Mouse (Mus musculus) hindbrain, embryonic 13.5 days (tissue): ENCODE data around the gene Itgal. TPM values are rescaled to one million over a fixed set of nuclear protein-coding genes. Genes with fewer than 3 reads are reported as not detected.
A peak's percentile ranks its signal among the peaks of the same experiment; 100 is the strongest.
"Not testable (repeated sequence)": the region's sequence is repeated elsewhere in the genome, so short reads cannot be mapped to it uniquely, and the experiment has no call there.

ENCODE experiments used
- ATAC-seq: fragments of 200-750 bp; cut with Nextera tagmentation; 2 replicates; pipeline ENCODE4 v1.8.0; 2017; ENCODE audit warnings: moderate TSS enrichment; ENCODE audit not compliant: low FRiP score
- H3K27ac ChIP-seq: fragments of 300-500 bp; sonication (generic); 2 replicates; pipeline ENCODE4 v1.5.1; 2015; ENCODE audit warnings: inconsistent platforms, mild to moderate bottlenecking, moderate library complexity
- H3K27me3 ChIP-seq: fragments of 300-500 bp; sonication (generic); 2 replicates; pipeline ENCODE4 v1.6.1; 2015; ENCODE audit warnings: mild to moderate bottlenecking, inconsistent platforms
- H3K36me3 ChIP-seq: fragments of 300-500 bp; sonication (generic); 2 replicates; pipeline ENCODE4 v1.6.1; 2015; ENCODE audit warnings: mild to moderate bottlenecking, inconsistent platforms
- H3K4me1 ChIP-seq: fragments of 300-500 bp; sonication (generic); replicated peaks from 2 replicates; pipeline ENCODE4 v1.6.1; 2015; ENCODE audit warnings: inconsistent platforms
- H3K4me2 ChIP-seq: fragments of 300-500 bp; sonication (generic); 2 replicates; pipeline ENCODE4 v1.6.1; 2015; ENCODE audit warnings: inconsistent platforms, mild to moderate bottlenecking, moderate library complexity
- H3K4me3 ChIP-seq: fragments of 300-500 bp; sonication (generic); 2 replicates; pipeline ENCODE4 v1.5.1; 2015; ENCODE audit warnings: mild to moderate bottlenecking, inconsistent platforms
- H3K9ac ChIP-seq: fragments of 300-500 bp; sonication (generic); 2 replicates; pipeline ENCODE4 v1.6.1; 2015; ENCODE audit warnings: mild to moderate bottlenecking, inconsistent platforms
- H3K9me3 ChIP-seq: fragments of 300-500 bp; sonication (generic); 2 replicates; pipeline ENCODE4 v1.6.1; 2016; ENCODE audit warnings: inconsistent platforms
- WGBS: fragments of 180-500 bp; shearing (Covaris S2); methylation state at CpG from one replicate; pipeline ENCODE4 v1.1.7; 2015; 5-methylcytosine and 5-hydroxymethylcytosine counted together
- polyA plus RNA-seq: library from polyadenylated mRNA; unstranded; fragments of >200 nt; fragmentation: Nextera tagmentation; extraction: Ambion mirVana; gene quantifications from 2 replicates; pipeline ENCODE4 v1.2.1, GENCODE M21; 2015

Gene Itgal
- polyA plus RNA-seq = 0.32 and 0.38 TPM in 2 replicates

DNA sequence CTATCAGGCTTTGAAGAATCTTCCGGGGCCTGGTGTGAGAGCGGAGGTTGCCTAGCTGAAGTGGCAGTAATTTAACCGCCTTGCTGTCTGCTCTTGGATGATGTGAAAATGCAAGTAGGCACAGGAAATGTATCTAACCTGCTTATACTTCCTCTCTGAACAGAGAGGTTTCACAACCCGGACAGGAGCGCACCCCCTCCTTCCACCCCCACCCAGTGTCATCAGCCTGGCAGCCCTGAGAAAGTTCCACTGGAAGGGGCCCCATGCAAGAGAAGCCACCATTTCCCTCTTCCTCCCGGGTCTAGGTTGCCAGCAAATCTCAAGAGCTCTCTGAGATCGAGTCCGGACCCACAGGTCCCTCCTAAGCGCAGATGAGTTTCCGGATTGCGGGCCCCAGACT, at the start of gene Itgal:
Gene Itgal (plus strand): TSS at position 163 of the 400 bp plus-strand sequence.
- Histone ChIP-seq H3K27ac (no peak within 1 kb of the TSS), H3K4me1 (no peaks in the 10 kb centered on the region), H3K4me2 (no peak within 1 kb of the TSS), H3K36me3 (no peaks in the 10 kb centered on the region), H3K9ac (no peak within 1 kb of the TSS), H3K4me3 (no peak within 1 kb of the TSS), H3K27me3 (no peaks in the 10 kb centered on the region), H3K9me3 (no peaks in the 10 kb centered on the region)
- no peak for ATAC-seq
- WGBS = 86% methylated on average over 11 of the region's 11 CpGs

- Histone ChIP-seq H3K4me1 (peaks cover 31% of the 10 kb centered on the region), H3K36me3 (peaks cover 19% of the 10 kb centered on the region)
- H3K27me3 ChIP-seq, ATAC-seq, H3K4me3 ChIP-seq, H3K9me3 ChIP-seq, H3K27ac ChIP-seq, H3K4me2 ChIP-seq, H3K9ac ChIP-seq: not testable (repeated sequence)
- WGBS = 93% methylated on average over 8 of the region's 8 CpGs
Measured at GRCm38 (mm10) chr7:127250511-127250910, 45.5 kb upstream of the Itgal start.

DNA sequence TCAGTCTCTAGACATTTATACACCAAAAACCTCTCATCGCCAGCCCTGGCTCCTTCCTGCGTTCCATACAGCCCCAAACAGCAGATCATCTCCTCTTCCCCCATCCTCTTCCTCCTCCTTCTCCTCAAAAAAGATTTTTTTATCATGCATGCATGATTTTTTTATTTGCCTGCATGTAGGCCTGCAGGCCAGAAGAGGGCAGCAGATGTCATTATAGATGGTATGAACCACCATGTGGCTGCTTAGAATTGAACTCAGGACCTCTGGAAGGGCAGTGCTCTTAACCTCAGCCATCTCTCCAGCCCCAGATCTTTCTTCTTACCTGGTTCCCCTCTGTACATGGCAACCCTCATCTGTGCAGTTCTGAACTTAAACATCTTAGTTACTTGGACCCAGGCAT, 43.6 kb upstream of the Itgal start:
- 87% methylated on average over 2 of the region's 2 CpGs for WGBS
- no peak for ATAC-seq
- H3K9ac ChIP-seq = no peak overlapping the region

DNA sequence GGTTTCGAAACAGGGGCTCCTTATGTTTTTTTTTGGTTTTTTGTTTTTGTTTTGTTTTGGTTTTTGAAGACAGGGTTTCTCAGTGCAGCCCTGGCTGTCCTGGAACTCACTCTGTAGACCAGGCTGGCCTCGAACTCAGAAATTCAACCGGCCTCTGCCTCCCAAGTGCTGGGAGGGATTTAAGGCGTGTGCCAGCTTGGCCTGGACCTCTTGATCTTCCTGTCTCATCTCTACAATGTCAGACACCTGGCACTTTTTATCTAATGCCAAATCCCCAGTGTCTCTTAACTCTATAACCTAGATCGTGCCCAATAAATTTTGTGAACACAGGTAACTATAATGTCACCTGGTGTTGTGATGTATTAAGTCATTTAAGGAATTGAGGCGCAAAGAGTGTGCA, 42.7 kb upstream of the Itgal start:
- Histone ChIP-seq H3K27me3 (no peaks in the 10 kb centered on the region), H3K4me2 (peak overlapping the region; percentile 87), H3K27ac (peak overlapping the region; percentile 94), H3K4me1 (peaks cover 15% of the 10 kb centered on the region), H3K4me3 (peak overlapping the region; percentile 56), H3K9me3 (no peaks in the 10 kb centered on the region), H3K9ac (peak overlapping the region; percentile 79), H3K36me3 (peaks cover 23% of the 10 kb centered on the region)
- no peak for ATAC-seq
- 84% methylated on average over 6 of the region's 6 CpGs for WGBS

More for the DNA sequence above, 43.6 kb upstream of the Itgal start:
- no peak overlapping the region for H3K4me3 ChIP-seq
- H3K27ac ChIP-seq = no peak overlapping the region
- no peak overlapping the region for H3K4me2 ChIP-seq
- H3K36me3 ChIP-seq = peaks cover 29% of the 10 kb centered on the region
- no peaks in the 10 kb centered on the region for H3K9me3 ChIP-seq
- peaks cover 15% of the 10 kb centered on the region for H3K4me1 ChIP-seq
- no peaks in the 10 kb centered on the region for H3K27me3 ChIP-seq

DNA sequence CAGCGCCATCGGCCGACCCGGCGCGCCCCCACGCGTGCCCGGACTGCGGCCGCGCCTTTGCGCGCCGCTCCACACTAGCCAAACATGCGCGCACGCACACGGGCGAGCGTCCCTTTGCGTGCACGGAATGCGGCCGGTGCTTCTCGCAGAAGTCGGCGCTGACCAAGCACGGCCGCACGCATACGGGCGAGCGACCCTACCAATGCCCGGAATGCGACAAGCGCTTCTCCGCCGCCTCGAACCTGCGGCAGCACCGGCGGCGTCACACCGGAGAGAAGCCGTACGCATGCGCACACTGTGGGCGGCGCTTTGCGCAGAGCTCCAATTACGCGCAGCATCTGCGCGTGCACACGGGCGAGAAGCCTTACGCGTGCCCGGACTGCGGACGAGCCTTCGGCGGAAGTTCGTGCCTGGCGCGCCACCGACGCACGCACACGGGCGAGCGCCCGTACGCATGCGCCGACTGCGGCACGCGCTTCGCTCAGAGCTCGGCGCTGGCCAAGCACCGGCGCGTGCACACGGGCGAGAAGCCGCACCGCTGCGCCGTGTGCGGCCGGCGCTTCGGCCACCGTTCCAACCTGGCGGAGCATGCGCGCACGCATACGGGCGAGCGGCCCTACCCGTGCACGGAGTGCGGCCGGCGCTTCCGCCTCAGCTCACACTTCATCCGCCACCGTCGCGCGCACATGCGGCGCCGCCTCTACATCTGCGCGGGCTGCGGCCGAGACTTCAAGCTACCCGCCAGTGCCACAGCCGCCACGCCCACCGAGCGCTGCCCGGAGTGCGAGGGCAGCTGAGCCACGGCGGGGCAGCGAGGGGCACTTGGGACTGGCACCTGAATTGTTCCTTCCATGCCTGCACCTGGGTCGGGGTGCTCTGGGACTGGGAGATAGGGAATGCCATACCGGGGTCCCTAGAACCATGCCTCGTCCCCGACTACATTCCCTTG, 42.0 kb upstream of the Itgal start:
- Histone ChIP-seq H3K9ac (peak overlapping the region; percentile 82), H3K27ac (peak overlapping the region; percentile 94), H3K4me1 (peaks cover 17% of the 10 kb centered on the region), H3K9me3 (no peaks in the 10 kb centered on the region), H3K36me3 (peaks cover 21% of the 10 kb centered on the region), H3K27me3 (no peaks in the 10 kb centered on the region), H3K4me2 (peak overlapping the region; percentile 87), H3K4me3 (peak overlapping the region; percentile 56)
- ATAC-seq = peak; percentile 96
- WGBS = under 1% methylated on average over 135 of the region's 136 CpGs

DNA sequence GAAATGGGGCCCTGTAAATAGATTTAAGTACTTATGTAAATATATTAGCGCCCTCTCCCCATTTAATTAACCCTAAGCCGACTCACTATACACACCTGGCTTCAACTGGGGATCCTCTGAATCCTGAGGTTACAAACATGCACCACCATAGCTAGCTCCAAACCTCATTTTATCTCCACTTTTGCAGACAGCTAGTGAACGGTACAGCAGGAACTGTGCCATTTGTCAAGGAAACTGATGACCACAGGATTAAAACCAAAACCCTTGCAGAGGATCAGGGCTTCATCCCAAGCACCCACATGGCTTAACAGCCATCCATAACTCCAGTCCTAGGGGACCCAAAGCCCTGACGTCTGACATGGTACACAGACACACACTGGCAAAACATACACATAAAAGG, 41.1 kb upstream of the Itgal start:
- WGBS = 32% methylated on average over 4 of the region's 4 CpGs

DNA sequence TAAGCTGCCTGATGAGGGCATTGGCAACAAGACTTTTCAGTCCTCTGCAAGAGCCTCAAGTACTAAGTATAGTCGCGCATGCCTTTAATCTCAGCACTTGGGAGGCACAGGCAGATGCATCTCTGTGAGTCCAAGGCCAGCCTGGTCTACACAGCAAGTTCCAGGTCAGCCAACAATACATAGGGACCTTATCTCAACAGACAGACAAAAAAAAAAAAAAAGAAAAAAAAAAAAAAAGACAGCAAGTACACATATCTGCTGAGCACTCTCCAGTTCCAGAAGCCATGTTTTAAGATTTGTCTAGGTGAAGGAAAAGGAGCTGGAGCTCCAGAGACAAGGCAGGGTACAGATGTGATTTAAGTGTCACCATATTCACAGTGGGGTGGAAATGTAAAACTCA, 40.1 kb upstream of the Itgal start:
- Histone ChIP-seq H3K27ac (no peak overlapping the region), H3K9ac (no peak overlapping the region), H3K4me3 (no peak overlapping the region), H3K27me3 (no peaks in the 10 kb centered on the region), H3K9me3 (no peaks in the 10 kb centered on the region), H3K4me2 (no peak overlapping the region), H3K36me3 (peaks cover 10% of the 10 kb centered on the region), H3K4me1 (peaks cover 30% of the 10 kb centered on the region)
- 98% methylated on average over 2 of the region's 2 CpGs for WGBS
- ATAC-seq = no peak

More for the DNA sequence above, 41.1 kb upstream of the Itgal start:
- no peak for ATAC-seq
- H3K36me3 ChIP-seq = peaks cover 12% of the 10 kb centered on the region
- H3K4me3 ChIP-seq = peak overlapping the region; percentile 56
- H3K9me3 ChIP-seq = no peaks in the 10 kb centered on the region
- peak overlapping the region; percentile 94 for H3K27ac ChIP-seq
- peaks cover 27% of the 10 kb centered on the region for H3K4me1 ChIP-seq
- H3K27me3 ChIP-seq = no peaks in the 10 kb centered on the region
- peak overlapping the region; percentile 87 for H3K4me2 ChIP-seq
- H3K9ac ChIP-seq = peak overlapping the region; percentile 82

DNA sequence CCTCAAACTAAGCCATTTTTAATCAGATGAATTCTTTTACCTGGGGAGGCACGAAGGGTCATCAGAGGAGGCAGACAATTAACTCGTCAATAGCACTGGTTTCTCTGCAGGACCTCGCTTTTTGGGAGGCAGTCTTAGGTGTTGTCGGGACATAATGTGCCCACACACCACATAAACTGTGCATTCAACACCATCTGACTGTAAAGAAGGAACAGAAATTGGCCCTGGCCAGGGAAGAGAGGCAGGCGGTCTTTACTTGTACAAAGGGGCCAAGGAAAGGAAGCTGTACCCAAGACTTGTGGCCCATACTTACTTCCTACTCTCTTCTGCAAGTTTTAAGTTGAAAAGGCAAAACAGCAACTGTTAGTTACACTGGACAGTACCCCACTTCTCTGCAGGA, 39.5 kb upstream of the Itgal start:
- H3K4me2 ChIP-seq = no peak overlapping the region
- no peak overlapping the region for H3K9ac ChIP-seq
- H3K36me3 ChIP-seq = peaks cover 10% of the 10 kb centered on the region
- ATAC-seq = no peak
- no peak overlapping the region for H3K27ac ChIP-seq
- peaks cover 33% of the 10 kb centered on the region for H3K4me1 ChIP-seq
- WGBS = 92% methylated on average over 5 of the region's 5 CpGs
- no peaks in the 10 kb centered on the region for H3K9me3 ChIP-seq
- H3K4me3 ChIP-seq = no peak overlapping the region
- no peaks in the 10 kb centered on the region for H3K27me3 ChIP-seq

DNA sequence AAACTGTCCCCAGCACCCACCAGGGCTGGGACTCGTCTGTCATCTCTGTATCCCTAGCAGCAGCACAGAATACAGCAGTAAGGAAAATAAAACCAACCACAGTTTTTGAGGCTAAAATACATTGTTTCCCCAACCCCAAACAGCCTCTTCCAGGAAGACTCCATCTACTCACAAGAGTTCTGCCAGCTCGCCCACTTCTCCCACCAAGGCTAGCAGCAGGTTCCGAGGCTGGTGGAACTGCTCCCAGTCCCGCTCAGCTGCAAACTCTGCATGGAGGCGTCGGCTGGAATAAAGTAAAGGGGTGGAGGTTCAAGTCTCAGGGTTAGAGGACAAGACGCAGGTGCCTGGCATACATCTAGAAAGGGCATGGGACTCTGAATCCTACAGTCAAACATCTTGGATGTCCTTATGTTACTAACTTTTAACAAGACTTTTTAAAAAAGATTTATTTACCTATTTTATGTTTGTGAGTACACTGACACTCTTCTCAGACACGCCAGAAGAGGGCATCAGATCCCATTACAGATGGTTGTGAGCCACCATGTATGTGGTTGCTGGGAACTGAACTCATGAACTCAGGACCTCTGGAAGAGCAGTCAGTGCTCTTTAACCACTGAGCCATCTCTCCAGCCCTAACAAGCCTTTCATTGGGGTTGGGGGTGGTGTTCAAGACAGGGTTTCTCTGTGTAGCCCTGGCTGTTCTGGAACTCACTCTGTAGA, 36.7 kb upstream of the Itgal start:
- no peak overlapping the region for H3K27ac ChIP-seq
- peaks cover 28% of the 10 kb centered on the region for H3K4me1 ChIP-seq
- ATAC-seq = no peak
- no peaks in the 10 kb centered on the region for H3K27me3 ChIP-seq
- no peaks in the 10 kb centered on the region for H3K9me3 ChIP-seq
- H3K4me3 ChIP-seq = peak overlapping the region; percentile 65
- H3K4me2 ChIP-seq = peak overlapping the region; percentile 87
- H3K36me3 ChIP-seq = peaks cover 10% of the 10 kb centered on the region
- 73% methylated on average over 8 of the region's 8 CpGs for WGBS
- peak overlapping the region; percentile 84; the same call in 1 of the 2 replicates for H3K9ac ChIP-seq

GRCm38 (mm10) chr7:127260309-127261111, 35.5 kb upstream of the Itgal start, which contains the start of gene Dctpp1:
Dctpp1 (minus strand) TSS chr7:127260709.
- Histone ChIP-seq H3K27me3 (no peaks in the 10 kb centered on the region), H3K4me3 (peak within 1 kb of the TSS; percentile 65), H3K27ac (peak within 1 kb of the TSS; percentile 55; the same call in 1 of the 2 replicates), H3K4me2 (peak within 1 kb of the TSS; percentile 87), H3K9ac (peak within 1 kb of the TSS; percentile 84), H3K9me3 (no peaks in the 10 kb centered on the region), H3K36me3 (peaks cover 10% of the 10 kb centered on the region), H3K4me1 (peaks cover 18% of the 10 kb centered on the region)
- ATAC-seq = peak; percentile 98
- under 1% methylated on average over 50 of the region's 50 CpGs for WGBS

GRCm38 (mm10) chr7:127262218-127262961, 33.7 kb upstream of the Itgal start:
- Histone ChIP-seq H3K27ac (no peak overlapping the region), H3K27me3 (no peaks in the 10 kb centered on the region), H3K4me3 (no peak overlapping the region), H3K4me2 (no peak overlapping the region), H3K4me1 (peaks cover 18% of the 10 kb centered on the region), H3K9ac (no peak overlapping the region), H3K9me3 (no peaks in the 10 kb centered on the region), H3K36me3 (no peaks in the 10 kb centered on the region)
- 88% methylated on average over 10 of the region's 10 CpGs for WGBS
- ATAC-seq = no peak
